ENCODE assay signal across 8 mouse cellular contexts in genomic region chr11:113297765-113298164, GRCm38 (mm10).
A peak's percentile ranks its signal among the peaks of the same experiment; 100 is the strongest.
DNase-seq lines count a peak whose midpoint lies in the region.

No protein-coding gene starts in this region.

- DNase-seq in CD8-positive naive resting alpha-beta T cell, adult 2 months (ENCODE audit: low read depth in 2 of 2, low spot score in 2 of 2) = peak; percentile 35 to 63
- DNase-seq in adrenal gland, adult 2 months = peak; percentile 84
- peak; percentile 92 for DNase-seq in embryo, embryonic 10 days (ENCODE audit: low spot score)
- DNase-seq in gastrocnemius, postnatal 25 days = peak; percentile 30
- DNase-seq in kidney, postnatal 25 days = peak; percentile 68 to 77
- peak; percentile 54 to 65 for DNase-seq in lung, adult 18-20 months
- DNase-seq in retina, embryonic 14.5 days (ENCODE audit: low spot score) = peak; percentile 92
- DNase-seq in thymus, postnatal 36 days = peak; percentile 63 to 68

Comparison
In these comparisons a context has a peak if more than half of its experiments do, and no peak if none do; other contexts are left out.
1. Peak in every context shown above with its lines: DNase-seq.
2. DNase-seq: peak in every context shown above with its lines; median percentile 92 in embryo, embryonic 10 days; 92 in retina, embryonic 14.5 days; 84 in adrenal gland, adult 2 months; 72 in kidney, postnatal 25 days; 66 in thymus, postnatal 36 days; 60 in lung, adult 18-20 months; 49 in CD8-positive naive resting alpha-beta T cell, adult 2 months; 30 in gastrocnemius, postnatal 25 days.